Mouse (Mus musculus) erythroblast, embryonic 14.5 days (primary cell): ENCODE measurements around the gene Chst11.

ENCODE experiments used
- GATA1 ChIP-seq: IDR thresholded peaks from 2 replicates; pipeline ENCODE4 v1.6.1; 2012; ENCODE audit warnings: low read length, inconsistent platforms, mixed read lengths
- TAL1 ChIP-seq: IDR thresholded peaks from 3 replicates; pipeline ENCODE4 v1.6.1; 2012; ENCODE audit warnings: low read length, inconsistent platforms, mixed read lengths

- no peak for TF ChIP-seq TAL1
- TF ChIP-seq GATA1 = no peak
These were observed 143.1 kb downstream of the Chst11 start for GRCm38 (mm10) chr10:83128435-83128834.
